Mouse (Mus musculus) kidney, postnatal 10 days (tissue): ENCODE data around the gene Slc30a2.
"Not testable (repeated sequence)": the region's sequence is repeated elsewhere in the genome, so short reads cannot be mapped to it uniquely, and the experiment has no call there.

Source experiments
- DNase-seq: peaks from one replicate; pipeline ENCODE4 v3.0.0; 2021; ENCODE audit warnings: mixed read lengths

Slc30a2 gene

GRCm38 (mm10) chr4:134362124-134362523 lies 19.1 kb downstream of the Slc30a2 start:
- DNase-seq, result no peak

GRCm38 (mm10) chr4:134362586-134362985 lies 19.6 kb downstream of the Slc30a2 start:
- DNase-seq, result peak; percentile 64

GRCm38 (mm10) chr4:134365280-134365679 lies 22.3 kb downstream of the Slc30a2 start:
- DNase-seq, result no peak

- no peak for DNase-seq
Observed at GRCm38 (mm10) chr4:134370649-134371221, 27.8 kb downstream of the Slc30a2 start.

GRCm38 (mm10) chr4:134371316-134371855 lies 28.4 kb downstream of the Slc30a2 start:
- no peak for DNase-seq

GRCm38 (mm10) chr4:134372294-134372747 lies 29.3 kb downstream of the Slc30a2 start:
- peak; percentile 89 for DNase-seq

GRCm38 (mm10) chr4:134373295-134373694 lies 30.3 kb downstream of the Slc30a2 start:
- no peak for DNase-seq

GRCm38 (mm10) chr4:134374306-134374705 lies 31.3 kb downstream of the Slc30a2 start:
- DNase-seq, result no peak

GRCm38 (mm10) chr4:134378089-134378615 lies 35.2 kb downstream of the Slc30a2 start:
- DNase-seq, result no peak

- DNase-seq, result no peak
Observed at GRCm38 (mm10) chr4:134379510-134379909, 36.5 kb downstream of the Slc30a2 start.

- DNase-seq, result not testable (repeated sequence)
Observed at GRCm38 (mm10) chr4:134383750-134384149, 40.8 kb downstream of the Slc30a2 start, which contains the start of gene Extl1. Extl1 (minus strand) TSS chr4:134383850.

GRCm38 (mm10) chr4:134387268-134387667 lies 44.3 kb downstream of the Slc30a2 start:
- no peak for DNase-seq

- peak; percentile 87 for DNase-seq
Observed at GRCm38 (mm10) chr4:134388397-134388796, 45.4 kb downstream of the Slc30a2 start.

GRCm38 (mm10) chr4:134391636-134392035 lies 48.7 kb downstream of the Slc30a2 start:
- DNase-seq, result no peak

- no peak for DNase-seq
Observed at GRCm38 (mm10) chr4:134392595-134392994, 49.6 kb downstream of the Slc30a2 start.

- DNase-seq, result no peak
Observed at GRCm38 (mm10) chr4:134393026-134393425, 50.0 kb downstream of the Slc30a2 start.

GRCm38 (mm10) chr4:134395142-134395541 lies 52.2 kb downstream of the Slc30a2 start:
- DNase-seq, result no peak

- DNase-seq, result peak; percentile 94
Observed at GRCm38 (mm10) chr4:134395977-134396825, 53.2 kb downstream of the Slc30a2 start, which contains the start of gene Pafah2. Pafah2 (plus strand) TSS chr4:134396320.

GRCm38 (mm10) chr4:134397121-134397520 lies 54.1 kb downstream of the Slc30a2 start:
- DNase-seq, result peak; percentile 85

GRCm38 (mm10) chr4:134397732-134398131 lies 54.8 kb downstream of the Slc30a2 start:
- DNase-seq, result no peak

- DNase-seq, result no peak
Observed at GRCm38 (mm10) chr4:134400206-134400605, 57.2 kb downstream of the Slc30a2 start.

- peak; percentile 82 for DNase-seq
Observed at GRCm38 (mm10) chr4:134401181-134401661, 58.2 kb downstream of the Slc30a2 start.
